Mouse (Mus musculus) neural tube, embryonic 14.5 days (tissue): ENCODE results near the gene Fam53b. TPM values are rescaled to one million over a fixed set of nuclear protein-coding genes. Genes with fewer than 3 reads are reported as not detected.

Experiments
- ATAC-seq: fragments of 200-750 bp; cut with Nextera tagmentation; 2 replicates; pipeline ENCODE4 v1.8.0; 2017; ENCODE audit warnings: low read depth, mild to moderate bottlenecking, moderate TSS enrichment, moderate library complexity
- H3K27ac ChIP-seq: fragments of 300-500 bp; sonication (generic); 2 replicates; pipeline ENCODE4 v1.5.1; 2014; ENCODE audit warnings: low read depth, mild to moderate bottlenecking, control low read depth, low read length, moderate library complexity, mixed read lengths
- H3K27me3 ChIP-seq: fragments of 300-500 bp; sonication (generic); 2 replicates; pipeline ENCODE4 v1.6.1; 2014; ENCODE audit warnings: low read length; ENCODE audit not compliant: control insufficient read depth, insufficient read depth
- H3K36me3 ChIP-seq: fragments of 300-500 bp; sonication (generic); 2 replicates; pipeline ENCODE4 v1.6.1; 2014; ENCODE audit warnings: low read length, mixed read lengths; ENCODE audit not compliant: control insufficient read depth, insufficient read depth
- H3K4me1 ChIP-seq: fragments of 300-500 bp; sonication (generic); 2 replicates; pipeline ENCODE4 v1.6.1; 2014; ENCODE audit warnings: low read length; ENCODE audit not compliant: control insufficient read depth, insufficient read depth
- H3K4me2 ChIP-seq: fragments of 300-500 bp; sonication (generic); 2 replicates; pipeline ENCODE4 v1.6.1; 2014; ENCODE audit warnings: mild to moderate bottlenecking, low read depth, low read length, control low read depth
- H3K4me3 ChIP-seq: fragments of 300-500 bp; sonication (generic); 2 replicates; pipeline ENCODE4 v1.5.1; 2014; ENCODE audit warnings: low read depth, low read length, control low read depth, mixed read lengths
- H3K9ac ChIP-seq: fragments of 300-500 bp; sonication (generic); replicated peaks from 2 replicates; pipeline ENCODE4 v1.6.1; 2014; ENCODE audit warnings: low read depth, mild to moderate bottlenecking, control low read depth, low read length, mixed read lengths
- H3K9me3 ChIP-seq: fragments of 300-500 bp; sonication (generic); 2 replicates; pipeline ENCODE4 v1.6.1; 2016; ENCODE audit warnings: low read length; ENCODE audit not compliant: control insufficient read depth
- WGBS: fragments of 180-500 bp; shearing (Covaris S2); extraction: QIAGEN DNeasy Blood & Tissue Kit; methylation state at CpG from one replicate; pipeline ENCODE4 v1.1.7; 2014; 5-methylcytosine and 5-hydroxymethylcytosine counted together
- polyA plus RNA-seq: library from polyadenylated mRNA; unstranded; fragments of >200 nt; fragmentation: Nextera tagmentation; extraction: Ambion mirVana; gene quantifications from 2 replicates; pipeline ENCODE4 v1.2.1, GENCODE M21; 2014

The Fam53b gene
- 11.8 and 13.7 TPM in 2 replicates for polyA plus RNA-seq

DNA sequence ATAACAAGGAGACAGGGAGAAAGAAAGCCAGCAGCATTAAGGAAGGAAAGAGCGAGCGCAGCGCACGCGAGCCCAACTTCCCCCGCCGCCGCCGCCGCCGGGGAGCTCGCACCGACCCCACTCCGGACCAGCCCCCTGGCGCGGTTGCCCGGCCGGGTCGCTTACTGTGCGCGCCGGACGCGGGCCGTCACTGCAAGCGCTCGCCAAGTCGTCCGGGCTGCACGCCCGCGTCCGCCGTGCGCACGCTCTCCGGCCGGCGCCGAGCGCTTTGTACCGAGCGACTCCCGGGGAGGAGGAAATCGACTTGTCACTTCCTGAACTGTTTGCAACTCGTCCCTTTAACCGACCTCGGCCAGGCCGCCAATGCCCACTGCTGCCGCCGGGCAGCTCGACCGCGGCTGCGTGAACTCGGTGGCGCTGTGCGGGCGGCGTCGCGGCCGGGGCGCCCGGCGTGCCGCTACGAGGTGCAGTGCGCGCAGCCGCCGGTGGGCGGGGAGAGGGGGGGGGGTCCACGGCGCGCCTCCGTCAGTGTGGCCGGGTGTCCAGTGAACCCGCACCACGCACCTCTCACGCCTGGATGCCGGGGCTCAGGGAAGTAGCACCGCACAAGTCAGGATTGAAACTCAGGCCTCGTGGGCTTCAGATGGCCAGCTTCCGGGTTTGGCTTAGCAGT lies at the start of gene Fam53b:
Gene Fam53b, minus strand, starts transcription at position 471 of the 673 bp plus-strand sequence.
- H3K4me1 ChIP-seq: peaks cover 19% of the 10 kb centered on the region
- H3K27me3 ChIP-seq: no peaks in the 10 kb centered on the region
- H3K27ac ChIP-seq: peak within 1 kb of the TSS; percentile 80
- under 1% methylated on average over 69 of the region's 85 CpGs for WGBS
- peak within 1 kb of the TSS; percentile 92 for H3K4me2 ChIP-seq
- H3K4me3 ChIP-seq: peak within 1 kb of the TSS; percentile 65
- peak within 1 kb of the TSS; percentile 76 for H3K9ac ChIP-seq
- ATAC-seq: peak; percentile 73
- no peaks in the 10 kb centered on the region for H3K36me3 ChIP-seq
- no peaks in the 10 kb centered on the region for H3K9me3 ChIP-seq

DNA sequence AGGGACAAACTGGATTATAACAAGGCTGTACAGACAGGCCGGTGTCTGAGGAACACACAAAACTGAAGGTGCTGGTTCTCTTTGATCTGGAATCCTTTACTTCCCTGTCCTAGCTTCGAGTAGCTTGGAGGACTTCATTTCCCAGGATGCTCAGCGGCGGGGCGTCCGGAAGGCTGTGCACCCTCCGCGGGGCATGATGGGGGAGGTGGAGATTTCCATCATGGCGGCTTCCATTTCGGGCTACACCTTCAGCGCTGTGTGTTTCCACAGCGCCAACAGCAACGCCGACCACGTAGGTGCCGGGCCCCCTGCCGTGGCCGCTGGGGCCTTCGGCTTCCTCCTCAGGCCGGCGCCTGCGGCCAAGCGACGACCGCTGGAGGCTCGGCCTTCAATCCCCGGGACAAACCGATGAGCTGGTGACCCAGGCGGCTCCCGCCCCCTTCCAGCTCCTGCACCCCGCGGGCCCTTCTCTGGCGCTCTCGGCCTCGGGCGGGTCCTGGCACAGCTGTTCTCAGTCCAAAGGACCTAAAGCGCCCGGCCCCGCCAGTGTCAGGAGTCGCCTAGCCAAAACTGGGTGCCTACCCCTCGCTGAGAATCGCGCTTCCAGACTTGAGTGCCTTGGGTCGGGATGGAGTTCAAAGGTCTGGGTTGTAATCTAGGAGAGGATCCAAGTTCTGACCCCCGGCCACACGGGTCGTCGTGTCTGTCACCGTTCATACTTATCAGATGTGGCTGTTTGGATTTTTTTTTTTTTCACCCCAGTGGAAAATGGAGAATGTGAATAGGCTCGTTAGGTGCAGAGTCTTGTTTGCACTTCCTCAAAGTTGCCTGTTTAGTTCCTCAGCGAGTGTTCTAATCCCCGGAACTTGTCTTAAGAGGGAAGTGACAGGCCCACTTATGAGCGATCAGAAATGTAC lies 45.6 kb upstream of the Fam53b start, which contains the start of gene Abraxas2:
Gene Abraxas2, plus strand, starts transcription at position 184 of the 917 bp plus-strand sequence.
- Histone ChIP-seq H3K4me2 (peak within 1 kb of the TSS; percentile 54), H3K36me3 (no peaks in the 10 kb centered on the region), H3K4me1 (peaks cover 9% of the 10 kb centered on the region; the same call in 1 of the 2 replicates), H3K27ac (peak within 1 kb of the TSS; percentile 77), H3K9ac (peak within 1 kb of the TSS; percentile 86), H3K4me3 (peak within 1 kb of the TSS; percentile 89), H3K9me3 (no peaks in the 10 kb centered on the region), H3K27me3 (no peaks in the 10 kb centered on the region)
- ATAC-seq: peak; percentile 94
- under 1% methylated on average over 52 of the region's 53 CpGs for WGBS

DNA sequence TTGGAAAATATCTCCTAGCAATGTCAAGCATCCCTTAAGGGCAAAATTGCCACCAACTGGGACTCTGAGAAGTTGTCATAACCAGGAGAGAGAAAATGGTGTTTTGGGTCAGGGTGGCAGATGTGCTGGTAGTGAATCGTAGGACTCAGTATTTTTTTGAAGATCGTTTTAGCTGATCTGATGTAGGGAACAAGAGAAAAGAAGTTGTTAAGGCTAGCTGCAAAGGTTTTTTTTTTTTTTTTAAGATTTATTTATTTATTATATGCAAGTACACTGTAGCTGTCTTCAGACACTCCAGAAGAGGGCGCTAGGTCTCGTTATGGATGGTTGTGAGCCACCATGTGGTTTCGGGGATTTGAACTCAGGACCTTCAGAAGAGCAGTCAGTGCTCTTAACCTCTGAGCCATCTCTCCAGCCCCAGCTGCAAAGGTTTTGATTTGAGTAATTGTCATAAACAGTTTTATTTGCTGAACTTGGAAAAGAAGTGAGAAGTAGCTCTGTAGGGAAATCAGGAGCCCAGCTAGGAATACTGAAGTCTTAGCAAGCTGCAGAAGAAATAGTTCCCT lies 44.4 kb upstream of the Fam53b start:
- Histone ChIP-seq H3K4me1 (peaks cover 9% of the 10 kb centered on the region; the same call in 1 of the 2 replicates), H3K9ac (no peak overlapping the region), H3K4me3 (no peak overlapping the region), H3K4me2 (no peak overlapping the region), H3K27ac (no peak overlapping the region), H3K27me3 (no peaks in the 10 kb centered on the region), H3K9me3 (no peaks in the 10 kb centered on the region), H3K36me3 (no peaks in the 10 kb centered on the region)
- no peak for ATAC-seq
- WGBS: 74% methylated on average over 5 of the region's 5 CpGs

DNA sequence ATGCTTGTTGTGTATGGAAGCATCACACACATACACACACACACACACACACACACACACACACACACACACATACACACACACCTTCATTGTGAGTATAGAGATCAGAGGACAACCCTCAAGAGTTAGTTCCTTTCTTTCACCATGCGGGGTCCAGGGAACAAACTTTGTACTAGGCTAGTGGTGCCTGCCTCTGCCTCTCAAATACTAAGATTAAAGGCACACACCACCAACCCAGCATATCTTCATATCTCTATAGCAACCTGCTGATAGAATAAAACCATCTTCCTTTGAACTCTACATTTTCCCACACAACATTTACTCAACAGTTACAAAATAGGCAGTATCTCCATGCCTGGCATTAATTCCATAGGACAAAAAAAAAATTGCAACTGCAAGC lies 42.4 kb upstream of the Fam53b start:
- peaks cover 15% of the 10 kb centered on the region for H3K4me1 ChIP-seq
- no peak for ATAC-seq
- H3K36me3 ChIP-seq: no peaks in the 10 kb centered on the region
- H3K27ac ChIP-seq: no peak overlapping the region
- no peak overlapping the region for H3K9ac ChIP-seq
- H3K27me3 ChIP-seq: no peaks in the 10 kb centered on the region
- 80% methylated on average over 1 of the region's 1 CpGs for WGBS
- H3K4me3 ChIP-seq: no peak overlapping the region
- H3K4me2 ChIP-seq: no peak overlapping the region
- no peaks in the 10 kb centered on the region for H3K9me3 ChIP-seq

DNA sequence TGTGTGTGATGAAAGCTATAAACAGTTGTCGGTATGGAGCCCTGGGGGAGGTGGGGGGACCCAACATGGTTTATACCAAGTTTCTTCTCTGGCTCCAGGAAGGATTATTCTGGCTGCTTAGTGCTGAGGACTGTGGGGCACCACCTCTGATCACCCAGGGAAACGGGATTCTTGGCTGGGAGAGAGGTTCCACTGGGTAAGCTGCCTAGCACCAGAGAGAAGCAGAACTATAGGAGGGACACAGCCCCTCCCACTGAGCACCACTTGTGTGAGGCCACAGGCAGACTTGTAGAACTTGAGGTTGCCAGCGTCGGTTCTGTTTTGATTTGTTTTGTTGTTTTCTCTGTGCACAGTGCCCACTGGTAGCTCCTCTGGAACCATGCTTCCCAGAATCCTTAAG lies 40.3 kb upstream of the Fam53b start:
- Histone ChIP-seq H3K9me3 (no peaks in the 10 kb centered on the region), H3K4me1 (peaks cover 8% of the 10 kb centered on the region), H3K9ac (no peak overlapping the region), H3K4me3 (no peak overlapping the region), H3K27me3 (no peaks in the 10 kb centered on the region), H3K4me2 (no peak overlapping the region), H3K27ac (no peak overlapping the region), H3K36me3 (peaks cover 5% of the 10 kb centered on the region; the same call in 1 of the 2 replicates)
- 78% methylated on average over 4 of the region's 4 CpGs for WGBS
- ATAC-seq: no peak

DNA sequence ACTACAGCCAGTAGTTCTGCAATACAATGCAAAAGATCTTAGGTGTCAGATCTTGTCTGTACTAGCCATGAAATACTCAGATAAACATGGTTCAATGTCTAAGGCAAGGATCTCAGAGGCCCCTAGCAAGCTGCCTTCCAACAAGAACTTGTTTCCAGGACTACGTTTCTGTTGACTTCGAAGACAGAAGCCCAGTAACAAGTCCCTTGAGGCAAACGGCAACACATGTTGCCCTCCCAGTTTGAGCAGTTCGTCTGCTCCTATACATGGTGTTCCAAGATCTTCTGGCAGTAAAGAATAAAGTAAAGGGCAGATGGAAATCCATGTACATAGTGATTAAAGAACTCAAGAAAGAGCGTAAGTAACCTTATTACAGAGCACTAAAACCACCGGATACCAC lies 39.7 kb upstream of the Fam53b start:
- 85% methylated on average over 6 of the region's 6 CpGs for WGBS
- no peak overlapping the region for H3K27ac ChIP-seq
- no peak overlapping the region for H3K4me3 ChIP-seq
- H3K9ac ChIP-seq: no peak overlapping the region
- no peaks in the 10 kb centered on the region for H3K27me3 ChIP-seq
- H3K9me3 ChIP-seq: no peaks in the 10 kb centered on the region
- no peak for ATAC-seq
- no peak overlapping the region for H3K4me2 ChIP-seq
- peaks cover 8% of the 10 kb centered on the region for H3K4me1 ChIP-seq
- H3K36me3 ChIP-seq: peaks cover 11% of the 10 kb centered on the region; the same call in 1 of the 2 replicates

DNA sequence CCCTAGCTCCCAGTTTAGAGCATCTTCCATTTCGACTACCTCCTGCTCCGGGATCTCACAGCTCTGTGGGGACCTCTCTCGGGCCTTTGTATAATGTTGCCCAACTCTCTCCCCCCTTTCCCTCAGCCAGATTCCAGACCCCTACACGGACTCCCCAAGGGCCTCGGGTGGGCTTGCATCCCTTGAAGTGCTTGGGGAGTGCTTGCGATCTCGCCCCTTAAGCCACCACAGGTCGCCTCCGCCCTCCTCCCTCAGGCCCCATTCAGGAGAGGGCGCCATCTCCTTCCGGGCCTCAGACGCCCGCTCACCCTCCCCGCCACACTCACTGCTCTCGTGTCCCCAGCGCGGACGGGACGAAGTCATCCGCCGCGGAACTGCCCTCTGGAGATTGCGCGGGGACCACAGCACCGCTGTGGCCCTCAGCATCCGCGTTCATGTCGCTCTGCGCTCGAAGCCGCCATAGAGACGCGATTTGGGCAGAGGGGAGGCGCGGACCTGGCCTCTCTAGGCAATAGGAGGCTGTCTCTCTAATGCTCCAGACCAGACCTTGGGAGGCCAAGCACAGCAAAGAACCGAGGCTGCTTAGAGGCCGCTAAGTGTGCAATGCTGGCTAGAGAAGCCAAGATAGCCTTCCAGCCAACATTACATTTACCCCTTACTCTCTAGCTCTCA lies 38.6 kb upstream of the Fam53b start, which contains the start of gene Eef1akmt2:
Gene Eef1akmt2, minus strand, starts transcription at position 501 of the 672 bp plus-strand sequence.
- Histone ChIP-seq H3K4me1 (peaks cover 8% of the 10 kb centered on the region), H3K4me2 (peak within 1 kb of the TSS; percentile 61), H3K9ac (peak within 1 kb of the TSS; percentile 86), H3K27ac (peak within 1 kb of the TSS; percentile 95), H3K4me3 (peak within 1 kb of the TSS; percentile 57), H3K36me3 (peaks cover 20% of the 10 kb centered on the region; the same call in 1 of the 2 replicates), H3K9me3 (no peaks in the 10 kb centered on the region), H3K27me3 (no peaks in the 10 kb centered on the region)
- under 1% methylated on average over 37 of the region's 37 CpGs for WGBS
- ATAC-seq: peak; percentile 95

DNA sequence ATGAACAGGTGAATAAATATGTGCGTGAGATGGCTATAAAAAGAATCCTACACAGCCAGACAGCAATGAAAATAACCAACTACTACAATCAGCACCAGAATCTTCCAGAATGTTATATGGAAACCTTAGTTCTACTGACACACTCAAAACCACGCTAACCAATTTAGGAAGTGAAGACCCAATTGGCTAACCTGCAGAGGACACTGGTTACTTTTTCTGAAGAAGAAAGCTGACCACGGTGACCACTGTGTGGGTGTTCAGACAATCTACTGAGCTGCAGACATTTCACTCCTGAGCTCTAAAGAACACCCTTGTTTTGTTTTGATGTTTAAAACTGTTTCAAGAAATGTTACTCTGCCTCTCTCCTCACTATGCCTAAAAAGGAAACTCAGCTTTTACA lies 29.5 kb upstream of the Fam53b start:
- no peak overlapping the region for H3K9ac ChIP-seq
- no peaks in the 10 kb centered on the region for H3K4me1 ChIP-seq
- no peak for ATAC-seq
- 95% methylated on average over 3 of the region's 3 CpGs for WGBS
- no peaks in the 10 kb centered on the region for H3K9me3 ChIP-seq
- H3K36me3 ChIP-seq: peaks cover 20% of the 10 kb centered on the region; the same call in 1 of the 2 replicates
- no peak overlapping the region for H3K27ac ChIP-seq
- no peak overlapping the region for H3K4me2 ChIP-seq
- no peaks in the 10 kb centered on the region for H3K27me3 ChIP-seq
- no peak overlapping the region for H3K4me3 ChIP-seq
